Mouse (Mus musculus): ENCODE data around the gene Myl6. TPM values are rescaled to one million over a fixed set of nuclear protein-coding genes. Genes with fewer than 3 reads are reported as not detected.
A peak's percentile ranks its signal among the peaks of the same experiment; 100 is the strongest.

The Myl6 gene
- polyA plus RNA-seq (2011; ENCODE audit: insufficient read depth, insufficient read length, low read depth, missing spikeins) = 642 and 680 TPM in 2 replicates

DNA sequence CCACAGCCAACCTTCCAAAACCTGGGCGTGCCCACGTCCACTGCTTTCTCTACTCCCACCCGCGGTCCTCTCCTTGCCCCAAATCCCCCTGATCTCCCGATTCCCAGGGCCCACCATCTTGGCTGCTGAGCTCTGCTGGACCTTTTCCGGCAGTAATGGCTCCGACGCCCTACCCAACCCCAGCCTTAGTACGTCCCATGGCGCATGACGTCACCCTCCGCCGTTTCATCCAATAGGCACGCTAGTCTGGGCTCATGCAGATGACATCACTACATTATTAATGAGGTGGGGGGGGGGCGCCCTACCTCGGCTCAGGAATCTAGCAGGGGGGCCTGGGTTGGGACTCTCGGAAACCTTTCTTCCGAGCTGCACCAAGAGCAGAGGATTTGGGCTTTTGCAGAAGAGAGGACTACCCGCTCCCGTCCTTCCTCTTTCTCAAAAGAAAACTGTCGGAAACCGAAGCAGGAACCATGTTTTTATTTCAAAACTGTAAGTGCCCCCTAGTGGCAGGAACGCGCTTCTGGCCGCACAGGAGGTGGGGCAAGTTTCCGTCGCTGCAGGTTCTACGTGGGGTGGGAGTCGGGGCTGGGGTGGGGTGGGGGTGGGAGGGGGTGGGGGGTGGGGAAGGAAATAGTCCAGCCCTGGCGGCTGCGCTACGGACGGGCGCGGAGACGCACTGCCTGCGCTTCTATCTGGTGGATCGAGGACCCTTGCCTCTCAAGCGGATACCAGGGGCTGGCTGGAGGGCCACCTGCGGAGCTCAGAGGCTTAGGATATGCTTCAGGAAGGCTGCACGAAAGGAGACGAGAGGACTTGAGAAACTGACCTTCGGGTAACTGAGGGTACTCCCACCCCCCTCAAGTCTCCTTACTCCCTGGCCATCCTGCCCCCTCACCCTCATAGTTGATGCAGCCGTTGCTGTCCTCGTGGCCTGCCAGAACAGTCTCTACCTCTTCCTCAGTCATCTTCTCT, at the start of gene Myl6:
Myl6 (minus strand) TSS at position 451 of the 972 bp plus-strand sequence.
- Histone ChIP-seq H3K36me3 (ENCODE audit: control insufficient read depth, insufficient read depth, low read length, poor library complexity, severe bottlenecking) (peaks cover 10% of the 10 kb centered on the region), H3K9me3 (replicated peaks; ENCODE audit: control insufficient read depth, insufficient read depth, low read length, poor library complexity, severe bottlenecking) (no peaks in the 10 kb centered on the region), H3K27me3 (ENCODE audit: control insufficient read depth, insufficient read depth, low read length, poor library complexity, severe bottlenecking) (no peaks in the 10 kb centered on the region), H3K4me3 (ENCODE audit: low read depth, low read length) (peak within 1 kb of the TSS; percentile 93), H3K27ac (ENCODE audit: insufficient read depth, low read length) (peak within 1 kb of the TSS; percentile 84), H3K4me1 (ENCODE audit: control insufficient read depth, insufficient read depth, low read length) (peaks cover 5% of the 10 kb centered on the region), H3K9ac (ENCODE audit: low read depth, poor library complexity, severe bottlenecking) (peak within 1 kb of the TSS; percentile 70)
- TF ChIP-seq POLR2A (IDR thresholded peaks at IDR 0.05; ENCODE audit: insufficient read depth, low read length) (peak; percentile 94), EP300 (IDR thresholded peaks at IDR 0.05; ENCODE audit: insufficient read depth, low read depth, low read length) (0 out of 2 replicates have a peak, but pooled peaks have one; percentile 14), CTCF (IDR thresholded peaks at IDR 0.05; ENCODE audit: low read depth, low read length) (peak; percentile 56)

GRCm38 (mm10) chr10:128543100-128543499, 49.2 kb upstream of the Myl6 start:
- Histone ChIP-seq H3K27me3 (ENCODE audit: control insufficient read depth, insufficient read depth, low read length, poor library complexity, severe bottlenecking) (no peaks in the 10 kb centered on the region), H3K9me3 (replicated peaks; ENCODE audit: control insufficient read depth, insufficient read depth, low read length, poor library complexity, severe bottlenecking) (no peaks in the 10 kb centered on the region), H3K4me1 (ENCODE audit: control insufficient read depth, insufficient read depth, low read length) (no peaks in the 10 kb centered on the region), H3K9ac (ENCODE audit: low read depth, poor library complexity, severe bottlenecking) (no peak overlapping the region), H3K4me3 (ENCODE audit: low read depth, low read length) (no peak overlapping the region), H3K36me3 (ENCODE audit: control insufficient read depth, insufficient read depth, low read length, poor library complexity, severe bottlenecking) (peaks cover 35% of the 10 kb centered on the region), H3K27ac (ENCODE audit: insufficient read depth, low read length) (no peak overlapping the region)
- no peak for TF ChIP-seq CTCF (IDR thresholded peaks at IDR 0.05; ENCODE audit: low read depth, low read length)
- no peak for TF ChIP-seq EP300 (IDR thresholded peaks at IDR 0.05; ENCODE audit: insufficient read depth, low read depth, low read length)

- Histone ChIP-seq H3K27me3 (ENCODE audit: control insufficient read depth, insufficient read depth, low read length, poor library complexity, severe bottlenecking) (no peaks in the 10 kb centered on the region), H3K4me1 (ENCODE audit: control insufficient read depth, insufficient read depth, low read length) (no peaks in the 10 kb centered on the region), H3K9me3 (replicated peaks; ENCODE audit: control insufficient read depth, insufficient read depth, low read length, poor library complexity, severe bottlenecking) (no peaks in the 10 kb centered on the region), H3K36me3 (ENCODE audit: control insufficient read depth, insufficient read depth, low read length, poor library complexity, severe bottlenecking) (peaks cover 9% of the 10 kb centered on the region), H3K27ac (ENCODE audit: insufficient read depth, low read length) (no peak overlapping the region), H3K4me3 (ENCODE audit: low read depth, low read length) (no peak overlapping the region), H3K9ac (ENCODE audit: low read depth, poor library complexity, severe bottlenecking) (no peak overlapping the region)
- TF ChIP-seq POLR2A (IDR thresholded peaks at IDR 0.05; ENCODE audit: insufficient read depth, low read length) = no peak
- 0 out of 2 replicates have a peak, but pooled peaks have one; percentile 26 for TF ChIP-seq EP300 (IDR thresholded peaks at IDR 0.05; ENCODE audit: insufficient read depth, low read depth, low read length)
- TF ChIP-seq CTCF (IDR thresholded peaks at IDR 0.05; ENCODE audit: low read depth, low read length) = no peak
These were observed 44.5 kb upstream of the Myl6 start for GRCm38 (mm10) chr10:128538340-128538870.

DNA sequence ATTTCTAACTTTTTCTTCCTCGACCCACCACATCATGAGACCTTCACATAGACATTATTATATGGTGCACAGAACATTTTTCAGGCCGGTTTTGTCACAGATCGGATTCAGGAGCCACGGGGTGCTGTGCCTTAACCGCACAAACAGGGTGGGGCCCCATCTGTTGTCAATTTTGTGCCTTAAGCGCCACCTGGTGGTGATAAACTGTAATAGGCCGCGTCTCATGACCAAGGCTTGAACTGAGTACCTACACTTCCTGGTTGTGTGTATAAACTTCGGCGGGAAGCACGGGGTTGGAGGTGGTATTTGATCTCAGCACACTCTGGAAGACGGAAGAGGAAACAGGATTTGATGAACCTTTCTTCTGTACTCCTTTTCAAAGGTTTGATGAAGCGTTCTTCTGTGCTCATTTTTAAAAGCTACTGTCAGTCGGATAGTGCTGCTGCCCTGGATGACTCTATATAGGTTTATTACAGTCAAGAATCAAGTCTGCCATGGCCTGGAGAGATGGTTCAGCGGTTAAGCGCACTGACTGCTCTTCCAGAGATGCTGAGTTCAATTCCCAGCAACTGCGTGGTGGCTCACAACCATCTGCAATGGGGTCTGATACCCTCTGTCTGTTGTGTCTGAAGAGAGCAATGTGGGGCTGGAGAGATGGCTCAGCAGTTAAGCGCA, 42.5 kb upstream of the Myl6 start:
- no peak overlapping the region for H3K4me3 ChIP-seq (ENCODE audit: low read depth, low read length)
- H3K27ac ChIP-seq (ENCODE audit: insufficient read depth, low read length) = no peak overlapping the region
- H3K9me3 ChIP-seq (replicated peaks; ENCODE audit: control insufficient read depth, insufficient read depth, low read length, poor library complexity, severe bottlenecking) = no peaks in the 10 kb centered on the region
- TF ChIP-seq POLR2A (IDR thresholded peaks at IDR 0.05; ENCODE audit: insufficient read depth, low read length) (no peak), EP300 (IDR thresholded peaks at IDR 0.05; ENCODE audit: insufficient read depth, low read depth, low read length) (0 out of 2 replicates have a peak, but pooled peaks have one; percentile 51), CTCF (IDR thresholded peaks at IDR 0.05; ENCODE audit: low read depth, low read length) (peak; percentile 69)
- H3K9ac ChIP-seq (ENCODE audit: low read depth, poor library complexity, severe bottlenecking) = no peak overlapping the region
- no peaks in the 10 kb centered on the region for H3K36me3 ChIP-seq (ENCODE audit: control insufficient read depth, insufficient read depth, low read length, poor library complexity, severe bottlenecking)
- no peaks in the 10 kb centered on the region for H3K4me1 ChIP-seq (ENCODE audit: control insufficient read depth, insufficient read depth, low read length)
- H3K27me3 ChIP-seq (ENCODE audit: control insufficient read depth, insufficient read depth, low read length, poor library complexity, severe bottlenecking) = no peaks in the 10 kb centered on the region

DNA sequence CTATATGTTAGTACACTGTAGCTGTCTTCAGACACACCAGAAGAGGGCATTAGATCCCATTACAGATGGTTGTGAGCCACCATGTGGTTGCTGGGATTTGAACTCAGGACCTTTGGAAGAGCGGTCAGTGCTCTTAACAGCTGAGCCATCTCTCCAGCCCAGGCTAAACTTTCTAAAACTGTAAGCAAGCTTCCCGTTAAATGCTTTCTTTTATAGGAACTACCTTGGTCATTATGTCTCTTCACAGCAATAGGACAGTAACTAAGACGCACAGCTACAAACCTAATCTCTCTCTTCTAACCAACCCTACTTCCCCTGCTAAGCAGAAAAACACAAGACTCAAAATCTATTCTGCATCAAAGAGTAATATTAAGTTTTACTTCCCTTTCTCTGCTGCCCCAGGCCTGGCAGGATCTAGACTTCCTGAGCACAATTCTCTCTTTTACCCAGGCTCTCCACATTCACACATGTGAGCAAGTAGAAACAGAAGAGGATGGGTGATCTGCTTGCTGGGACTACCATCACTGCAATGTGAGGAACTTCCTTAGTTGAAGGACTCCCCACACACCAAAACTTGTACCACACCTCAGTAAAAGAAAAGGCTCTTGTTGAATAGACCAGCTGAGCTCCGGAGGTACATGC, 41.8 kb upstream of the Myl6 start:
- Histone ChIP-seq H3K9me3 (replicated peaks; ENCODE audit: control insufficient read depth, insufficient read depth, low read length, poor library complexity, severe bottlenecking) (no peaks in the 10 kb centered on the region), H3K36me3 (ENCODE audit: control insufficient read depth, insufficient read depth, low read length, poor library complexity, severe bottlenecking) (no peaks in the 10 kb centered on the region), H3K4me1 (ENCODE audit: control insufficient read depth, insufficient read depth, low read length) (no peaks in the 10 kb centered on the region), H3K27ac (ENCODE audit: insufficient read depth, low read length) (no peak overlapping the region), H3K9ac (ENCODE audit: low read depth, poor library complexity, severe bottlenecking) (no peak overlapping the region), H3K27me3 (ENCODE audit: control insufficient read depth, insufficient read depth, low read length, poor library complexity, severe bottlenecking) (no peaks in the 10 kb centered on the region), H3K4me3 (ENCODE audit: low read depth, low read length) (no peak overlapping the region)
- TF ChIP-seq EP300 (IDR thresholded peaks at IDR 0.05; ENCODE audit: insufficient read depth, low read depth, low read length) = no peak
- TF ChIP-seq CTCF (IDR thresholded peaks at IDR 0.05; ENCODE audit: low read depth, low read length) = no peak
- no peak for TF ChIP-seq POLR2A (IDR thresholded peaks at IDR 0.05; ENCODE audit: insufficient read depth, low read length)

Data from ES-Bruce4 (cell line).